Mouse (Mus musculus): Measurements from ENCODE around the gene Ddx54.

Gene Ddx54

DNA sequence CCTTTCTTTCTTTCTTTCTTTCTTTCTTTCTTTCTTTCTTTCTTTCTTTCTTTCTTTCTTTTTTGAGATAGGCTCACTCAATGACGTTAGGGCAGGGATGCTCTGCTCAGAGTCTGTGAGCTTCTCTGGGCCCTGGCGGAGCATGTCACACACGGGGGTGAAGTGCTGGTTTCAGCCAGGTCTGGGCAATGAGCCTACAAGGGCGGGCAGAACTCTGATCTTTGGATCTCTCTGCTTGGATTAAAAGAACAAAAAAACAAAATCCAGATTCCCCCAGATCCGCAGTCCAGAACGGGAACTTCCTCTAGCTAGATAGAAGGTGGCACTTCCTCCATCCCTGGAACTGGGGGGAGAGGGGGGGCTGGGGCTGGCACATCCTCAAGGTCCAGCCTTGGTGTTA lies 33.3 kb downstream of the Ddx54 start:
- no peak for DNase-seq (ENCODE audit: low spot score)

DNA sequence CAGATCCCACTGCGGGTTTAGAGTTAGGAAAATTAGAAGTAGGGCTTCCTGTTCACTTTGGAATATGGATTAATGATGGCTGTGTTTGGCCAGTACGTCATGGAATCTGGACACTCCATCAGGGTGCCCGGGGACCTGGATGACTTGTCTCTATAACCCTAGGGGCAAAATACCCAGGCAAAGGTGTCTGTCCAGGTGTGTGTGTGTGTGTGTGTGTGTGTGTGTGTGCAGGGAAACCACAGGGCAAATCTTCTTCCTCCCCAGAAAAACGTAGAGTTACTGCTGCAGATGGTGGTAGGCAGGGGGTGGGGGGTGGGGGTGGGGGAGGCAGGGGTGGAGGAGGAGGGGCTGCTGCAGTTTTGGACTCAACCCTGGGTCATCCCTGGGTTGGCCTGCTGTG lies 34.8 kb downstream of the Ddx54 start:
- no peak for DNase-seq (ENCODE audit: low spot score)

DNA sequence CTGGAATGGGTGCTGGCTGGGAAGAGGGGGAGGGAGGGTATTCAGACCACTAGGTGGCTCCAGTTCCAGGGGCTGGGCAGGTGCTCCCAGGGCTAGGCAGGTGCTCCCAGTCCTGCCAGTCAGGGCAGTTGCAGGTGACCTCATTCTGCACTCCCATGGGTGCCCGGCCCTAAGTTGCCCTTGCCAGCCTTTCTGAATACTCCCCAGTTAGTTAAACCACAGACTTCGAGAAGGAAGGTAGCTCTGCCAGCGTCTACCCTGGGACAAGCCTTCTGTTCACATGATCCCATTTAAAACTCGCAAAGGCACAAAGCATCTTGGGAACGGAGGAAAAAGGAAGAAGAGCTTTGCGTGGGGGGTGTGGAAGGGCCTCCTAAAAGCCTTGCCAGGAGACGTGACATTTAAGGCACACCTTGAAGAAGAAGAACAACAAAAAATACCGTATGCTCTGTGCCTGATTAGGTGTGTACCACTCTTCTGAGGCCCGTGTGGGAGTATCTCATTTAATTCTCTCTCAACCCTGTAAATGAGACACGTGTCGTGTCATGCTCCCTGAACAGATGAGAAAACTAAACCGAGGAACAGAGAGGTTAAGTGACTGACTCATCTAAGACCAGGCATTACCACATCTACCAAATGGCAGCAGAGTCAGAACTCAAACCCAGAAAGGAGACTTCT lies 35.4 kb downstream of the Ddx54 start:
- no peak for DNase-seq (ENCODE audit: low spot score)

DNA sequence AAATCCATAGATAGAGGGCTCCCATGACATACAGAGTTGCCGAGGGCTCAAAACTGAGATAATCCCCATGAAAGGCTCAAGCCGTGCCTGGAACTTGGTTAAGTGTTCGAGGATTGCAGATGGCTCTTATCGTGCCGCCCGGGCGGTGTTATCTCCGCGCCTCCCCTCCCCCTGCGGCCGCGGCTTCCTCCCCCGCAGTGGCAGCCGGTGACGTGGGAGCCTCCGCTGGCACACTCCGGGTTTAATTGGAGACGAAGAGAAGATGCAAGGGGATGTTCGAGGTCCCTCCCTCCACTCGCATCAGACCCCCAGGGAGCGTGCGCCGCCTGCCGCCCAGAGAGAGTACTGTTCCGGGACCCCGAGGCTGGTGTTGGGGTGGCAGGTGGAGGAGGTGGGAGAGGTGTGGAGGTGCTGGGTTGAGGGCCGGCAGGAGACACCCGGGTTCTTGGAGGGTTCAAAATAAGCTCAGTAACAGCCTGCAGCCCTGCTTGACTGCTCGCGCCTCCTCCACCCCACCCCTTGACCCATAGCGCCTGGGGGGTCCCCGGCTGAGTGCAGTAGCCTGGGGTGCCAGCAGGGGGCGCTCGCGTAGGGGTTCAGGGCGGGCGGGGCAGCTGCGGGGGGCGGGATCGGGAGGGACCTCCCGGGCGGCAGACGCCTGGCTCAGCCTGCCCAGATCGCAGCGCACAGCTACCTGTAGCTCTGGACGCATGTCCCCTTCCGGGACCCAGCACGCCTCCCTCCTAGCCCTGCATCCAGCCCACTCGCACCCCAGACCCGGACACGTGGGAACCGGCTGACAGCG lies 36.2 kb downstream of the Ddx54 start, which contains the start of gene Rasal1:
Rasal1 (plus strand) TSS at position 244 of the 805 bp plus-strand sequence.
- peak; percentile 77 for DNase-seq (ENCODE audit: low spot score)

DNA sequence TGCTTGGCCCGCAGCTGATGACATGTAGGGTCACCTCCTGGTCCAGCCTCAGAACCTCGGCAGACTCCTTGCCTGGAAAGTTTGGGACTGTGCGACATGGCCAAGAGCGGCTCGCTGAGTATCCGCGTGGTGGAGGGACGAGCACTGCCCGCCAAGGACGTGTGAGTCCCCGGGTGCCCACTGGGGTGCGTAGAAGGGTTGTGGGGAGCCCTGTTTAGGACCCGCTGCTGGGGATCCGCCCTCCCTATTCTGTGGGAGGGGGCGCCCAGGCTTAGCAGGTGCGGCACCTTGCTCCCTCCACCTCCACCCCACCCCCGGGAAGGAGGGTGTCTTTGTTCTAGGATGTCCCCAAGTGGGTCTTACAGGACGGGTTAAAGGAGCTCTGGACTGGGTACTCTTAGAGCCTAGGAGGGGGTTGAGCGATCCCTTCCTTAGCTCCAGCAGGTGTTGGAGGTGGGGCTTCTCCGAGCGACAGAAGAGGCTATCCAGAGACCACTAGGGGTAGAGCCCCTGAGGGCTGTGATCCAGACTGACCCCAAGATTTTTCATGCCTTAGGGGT lies 36.9 kb downstream of the Ddx54 start:
- no peak for DNase-seq (ENCODE audit: low spot score)

DNA sequence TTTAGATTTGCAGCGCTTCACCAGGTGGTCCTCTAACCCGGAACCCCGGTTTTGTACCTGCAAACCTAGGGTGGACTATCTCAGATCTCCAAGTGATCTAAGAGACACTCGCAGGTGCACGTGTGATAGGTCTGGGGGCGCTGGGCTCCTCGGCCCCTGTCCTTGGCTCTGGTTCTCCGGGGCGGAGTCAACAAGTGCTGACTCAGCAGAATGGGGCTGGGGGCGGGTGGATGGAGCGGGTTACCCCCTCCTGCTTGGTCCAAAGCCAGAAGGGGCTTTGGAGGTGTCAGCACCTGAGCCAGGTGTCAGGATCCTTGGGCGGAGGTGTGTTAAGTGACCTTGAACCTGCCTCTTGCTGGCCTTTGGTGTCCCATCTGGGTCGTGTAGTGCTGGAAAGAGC lies 37.4 kb downstream of the Ddx54 start:
- DNase-seq (ENCODE audit: low spot score), result peak; percentile 50

DNA sequence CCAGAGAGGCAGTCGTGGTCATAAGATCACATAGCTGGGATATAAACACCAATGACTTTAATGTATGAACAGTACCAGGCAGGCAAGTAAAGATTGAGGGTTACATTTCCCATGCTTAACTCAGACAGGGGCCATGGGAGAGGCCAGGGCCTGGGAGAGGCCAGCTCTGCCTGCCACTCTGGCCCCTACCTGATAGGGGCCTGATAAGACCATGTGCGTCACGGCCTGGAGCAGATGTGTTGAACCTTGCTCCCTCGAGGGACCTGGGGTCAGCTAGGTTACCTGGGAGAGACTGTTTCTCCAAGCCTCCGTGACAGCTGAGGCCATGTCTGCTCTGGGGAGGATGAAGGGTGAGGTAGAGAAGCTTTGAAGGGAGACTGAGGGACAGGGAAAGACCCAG lies 38.7 kb downstream of the Ddx54 start:
- DNase-seq (ENCODE audit: low spot score), result peak; percentile 85

DNA sequence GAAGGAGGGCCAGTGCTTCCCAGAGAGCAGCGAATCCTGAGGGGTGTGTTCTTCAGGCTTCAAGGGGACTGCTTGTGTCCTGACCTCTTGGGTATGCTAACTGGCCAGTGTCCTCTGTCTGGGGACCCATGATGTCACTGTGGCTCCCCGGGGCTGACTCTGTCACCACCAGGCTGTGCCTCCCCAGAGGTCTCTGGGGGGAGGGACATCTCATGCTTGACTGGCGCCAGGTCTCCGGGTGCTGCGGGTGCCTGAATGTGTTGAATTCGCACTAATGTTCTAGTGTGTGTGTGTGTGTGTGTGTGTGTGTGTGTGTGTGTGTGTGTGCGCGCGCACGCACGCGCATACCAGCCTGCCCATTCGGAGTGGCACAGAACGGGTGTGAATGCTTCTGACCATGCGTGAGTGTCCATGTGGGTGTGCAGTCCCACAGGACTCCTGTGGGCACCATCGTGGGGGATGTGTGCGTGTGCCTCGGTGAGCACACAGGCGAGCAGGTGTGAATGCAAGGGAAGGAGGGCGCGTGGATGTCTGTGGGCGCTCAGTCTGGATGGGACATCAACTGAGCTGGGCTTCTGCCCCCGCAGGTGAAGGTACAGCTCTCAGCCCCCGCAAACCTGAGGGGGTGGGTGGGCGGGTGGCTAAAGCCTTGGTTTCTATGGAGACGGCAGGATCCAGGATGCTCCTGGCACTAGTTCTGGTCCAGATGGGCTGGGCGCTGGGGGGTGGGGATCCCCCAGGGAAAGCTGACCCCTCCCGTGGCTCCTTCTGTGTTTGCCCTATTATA lies 40.6 kb downstream of the Ddx54 start:
- no peak for DNase-seq (ENCODE audit: low spot score)

DNA sequence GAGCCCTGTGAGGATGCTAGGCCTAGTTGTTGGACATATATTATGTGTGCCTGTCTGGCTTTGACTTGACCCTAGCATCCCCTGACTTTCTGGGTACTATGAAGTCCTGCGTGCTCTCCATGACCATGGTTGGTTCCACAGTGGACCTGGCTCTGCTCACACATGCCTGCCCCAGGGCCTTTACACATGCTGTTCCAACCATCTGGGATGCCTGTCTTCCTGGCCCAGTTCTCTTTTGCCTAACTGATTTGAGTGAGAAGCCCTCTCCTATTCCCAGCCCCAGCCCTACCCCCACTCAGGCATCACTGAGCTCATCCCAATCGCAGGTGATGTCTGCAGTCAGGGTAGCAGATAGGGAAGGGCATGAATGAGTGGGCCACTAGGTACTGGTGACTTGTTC lies 41.3 kb downstream of the Ddx54 start:
- DNase-seq (ENCODE audit: low spot score), result no peak

DNA sequence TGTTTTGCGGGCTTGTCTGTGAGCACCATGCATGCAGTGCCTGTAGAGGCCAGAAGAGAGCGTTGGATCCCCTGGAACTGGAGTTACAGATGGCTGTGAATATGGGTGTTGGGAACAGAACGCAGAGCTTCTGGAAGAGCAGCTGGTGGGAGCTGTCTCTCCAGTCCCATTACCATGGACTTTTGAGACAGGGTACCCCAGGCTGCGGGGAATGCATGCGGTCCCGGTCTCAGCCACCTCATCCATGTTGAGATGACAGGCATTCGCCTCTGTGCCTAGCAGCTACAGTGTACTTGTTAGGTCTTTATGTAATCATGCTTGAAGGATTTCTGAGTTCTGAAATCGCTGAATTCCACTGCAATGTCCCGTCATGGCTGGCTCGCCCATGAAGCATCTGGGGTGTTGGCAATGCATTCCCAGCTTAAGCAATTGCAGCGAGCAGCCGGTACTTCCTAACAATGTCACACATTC lies 43.8 kb downstream of the Ddx54 start:
- no peak for DNase-seq (ENCODE audit: low spot score)

DNA sequence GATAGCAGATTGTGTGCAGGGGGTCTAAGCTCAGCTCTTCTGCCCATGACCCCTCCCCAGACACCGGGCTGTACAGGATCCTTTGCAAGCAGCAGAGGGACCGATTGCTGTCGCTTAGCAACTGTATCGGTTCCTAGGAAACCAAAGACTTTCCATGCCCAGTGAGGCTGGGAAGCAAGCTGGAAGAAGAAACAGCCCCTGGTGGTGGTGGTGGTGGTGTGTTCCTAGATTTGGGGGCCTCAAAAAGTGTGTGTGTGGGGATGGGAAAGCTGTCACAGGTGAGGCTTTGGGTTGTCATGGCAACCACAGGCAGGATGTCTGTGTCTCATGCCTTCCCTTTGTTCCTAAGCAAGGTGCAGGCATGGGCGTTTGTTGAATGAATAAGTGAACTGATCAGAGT lies 48.3 kb downstream of the Ddx54 start:
- no peak for DNase-seq (ENCODE audit: low spot score)

DNA sequence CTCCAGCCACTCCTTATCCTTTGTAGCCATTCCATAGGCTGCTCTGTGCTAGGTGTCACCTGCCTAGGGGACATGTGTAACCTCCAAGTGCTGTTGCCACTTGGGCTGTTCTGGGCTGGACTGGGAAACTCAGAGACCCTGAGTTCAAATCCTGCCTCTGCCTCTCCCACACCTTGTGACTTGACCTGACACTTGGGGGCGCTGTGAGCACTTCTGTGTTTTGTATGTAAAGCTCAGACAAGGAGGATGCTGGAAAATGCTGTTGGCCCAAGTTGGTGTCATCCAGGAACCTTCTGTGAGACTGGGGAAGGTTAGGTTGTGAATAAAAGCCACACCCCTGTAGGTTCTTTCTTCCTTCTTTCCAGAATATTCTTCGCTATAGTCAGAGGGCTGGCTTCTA lies 52.3 kb downstream of the Ddx54 start:
- no peak for DNase-seq (ENCODE audit: low spot score)

DNA sequence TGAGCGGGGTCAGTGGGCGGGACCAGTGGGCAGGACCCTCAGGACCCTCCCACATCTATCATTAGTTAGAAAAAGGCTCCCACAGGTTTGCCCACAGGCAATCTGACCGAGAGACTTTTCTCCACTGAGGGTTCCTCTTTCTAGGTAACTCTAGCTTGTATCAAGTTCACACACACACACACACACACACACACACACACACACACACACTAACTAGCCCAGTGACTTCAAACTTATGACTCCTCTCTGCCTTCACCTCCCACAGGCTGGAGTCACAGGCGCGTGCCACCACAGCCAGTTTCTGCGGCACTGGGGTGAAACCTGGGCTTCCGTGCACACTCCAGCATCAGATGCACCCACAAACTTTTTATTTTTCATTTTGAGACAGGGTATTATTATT lies 56.2 kb downstream of the Ddx54 start:
- no peak for DNase-seq (ENCODE audit: low spot score)

DNA sequence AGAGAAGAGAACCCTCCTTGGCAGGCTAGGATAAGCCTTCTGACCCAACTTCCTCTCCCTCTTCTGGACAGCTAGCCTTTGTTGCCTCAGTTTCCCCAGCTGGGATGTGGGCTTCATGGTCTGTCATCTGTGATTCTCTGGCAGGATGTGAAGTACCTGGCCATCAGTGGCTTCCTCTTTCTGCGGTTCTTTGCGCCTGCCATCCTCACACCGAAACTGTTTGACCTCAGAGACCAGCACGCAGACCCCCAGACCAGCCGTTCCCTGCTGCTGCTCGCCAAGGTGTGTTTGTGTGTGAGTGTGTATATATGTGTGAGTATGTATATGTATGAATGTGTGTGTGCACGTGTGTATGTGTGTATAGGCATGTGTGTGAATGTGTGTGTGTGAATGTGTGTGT lies 57.6 kb downstream of the Ddx54 start:
- DNase-seq (ENCODE audit: low spot score), result no peak

DNA sequence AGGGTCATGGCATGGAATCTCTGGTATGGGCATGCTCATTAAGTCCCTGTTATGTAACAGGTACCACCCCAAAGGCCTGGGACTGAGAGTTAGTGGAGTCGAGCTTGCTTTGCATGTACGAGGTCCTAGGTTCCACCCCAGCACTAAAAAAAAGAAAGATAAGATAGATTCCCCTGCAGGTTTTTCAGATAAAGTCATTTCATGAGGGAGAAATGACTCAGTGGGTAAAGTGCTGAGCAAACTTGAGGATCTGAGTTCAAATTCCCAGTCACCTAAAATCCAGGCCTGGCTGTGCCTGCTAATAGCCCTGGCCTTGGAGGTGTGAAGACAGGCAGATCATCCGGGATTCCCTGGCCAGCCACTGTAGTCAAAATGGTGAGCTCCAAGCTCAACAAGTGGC lies 59.3 kb downstream of the Ddx54 start:
- DNase-seq (ENCODE audit: low spot score), result no peak

DNA sequence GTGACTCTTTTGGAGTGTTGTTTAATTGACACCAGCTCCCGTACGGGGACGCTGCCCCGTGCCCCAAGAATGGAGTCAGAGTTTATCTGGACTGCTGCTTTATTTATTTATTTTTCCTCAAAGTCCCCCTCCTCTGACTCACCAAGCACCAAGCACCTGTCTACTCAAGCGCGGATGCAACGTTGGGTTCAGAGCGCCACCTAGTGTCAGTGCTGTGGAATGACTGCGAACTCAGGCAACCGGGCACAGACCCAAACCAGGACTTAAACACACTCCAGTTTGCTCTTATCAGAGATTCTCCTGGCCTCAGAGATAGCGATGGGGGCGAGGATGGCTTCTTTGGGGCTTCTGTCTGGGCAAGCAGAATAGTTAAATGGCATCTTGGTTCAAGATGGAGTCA lies 61.1 kb downstream of the Ddx54 start:
- peak; percentile 33 for DNase-seq (ENCODE audit: low spot score)

DNA sequence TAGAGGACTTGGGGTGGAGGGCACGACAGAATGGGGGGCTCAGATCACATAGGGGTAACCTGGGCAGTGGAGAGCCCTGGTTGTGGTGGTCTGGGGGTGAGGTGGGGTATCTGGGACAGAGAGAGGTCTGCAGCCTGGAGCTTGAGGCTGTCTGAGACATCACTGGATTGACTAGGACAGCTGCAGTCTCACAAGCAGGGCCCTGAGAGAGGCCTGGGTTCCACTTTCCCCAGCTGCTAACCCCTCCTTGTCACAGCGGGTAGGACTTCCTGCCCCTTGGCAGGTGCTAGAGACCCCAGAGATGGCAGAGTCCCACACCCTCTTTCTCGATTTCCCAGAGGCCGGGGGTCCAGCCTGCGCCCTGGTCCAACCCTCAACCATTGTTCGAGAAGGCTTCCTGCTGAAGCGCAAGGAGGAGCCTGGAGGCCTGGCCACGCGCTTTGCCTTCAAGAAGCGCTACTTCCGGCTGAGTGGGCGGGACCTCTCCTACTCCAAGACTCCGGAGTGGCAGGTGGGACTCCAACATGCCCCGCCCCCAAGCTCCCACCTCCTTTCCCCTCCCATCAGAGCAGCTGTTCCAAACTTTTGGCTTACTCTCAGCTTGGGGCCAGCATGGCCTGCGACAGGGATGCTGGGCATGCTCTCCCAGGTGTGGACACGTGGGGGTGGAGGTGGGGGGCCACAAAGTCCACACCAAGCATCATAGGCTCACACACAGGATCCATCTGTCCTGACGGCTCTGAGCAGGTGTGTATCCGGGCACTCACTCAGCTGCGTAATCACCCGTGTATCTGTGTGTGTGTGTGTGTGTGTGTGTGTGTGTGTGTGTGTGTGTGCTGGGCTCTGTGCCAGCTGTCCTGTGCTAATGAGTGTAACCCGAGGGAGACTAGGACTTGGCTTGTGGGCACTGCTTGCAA lies 61.9 kb downstream of the Ddx54 start:
- DNase-seq (ENCODE audit: low spot score), result no peak

DNA sequence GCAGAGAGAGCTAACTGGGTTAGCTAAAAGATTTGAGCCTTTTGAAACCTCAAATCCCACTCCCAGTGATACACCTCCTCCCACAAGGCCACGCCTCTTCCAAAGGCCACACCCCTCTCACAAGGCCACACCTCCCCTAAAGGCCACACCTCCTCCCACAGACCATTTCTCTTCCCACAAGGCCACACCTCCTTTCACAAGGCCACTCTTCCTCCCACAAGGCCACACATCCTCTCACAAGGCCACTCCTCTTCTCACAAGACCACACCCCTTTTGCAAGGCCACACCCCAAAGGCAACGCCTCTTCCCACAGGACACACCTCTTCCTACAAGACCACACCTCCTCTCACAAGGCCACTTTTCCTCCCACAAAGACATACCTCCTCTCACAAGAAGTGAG lies 65.0 kb downstream of the Ddx54 start:
- no peak for DNase-seq (ENCODE audit: low spot score)

Data from yolk sac, embryonic 10.5 days (tissue).